Mouse (Mus musculus): ENCODE measurements around the gene Calm5. TPM values are rescaled to one million over a fixed set of nuclear protein-coding genes. Genes with fewer than 3 reads are reported as not detected.

The Calm5 gene
- not detected for polyA plus RNA-seq (2014; fragmentation: Illumina TruSeq; extraction: RNeasy Lipid Tissue Mini Kit (QIAGEN cat#74804))

GRCm38 (mm10) chr13:3853648-3854333 lies at the start of gene Calm5:
Gene Calm5, plus strand, starts transcription at chr13:3854173.

GRCm38 (mm10) chr13:3804186-3804585 lies 49.8 kb upstream of the Calm5 start, which contains the start of gene Calml3:
Gene Calml3, minus strand, starts transcription at chr13:3804316.

GRCm38 (mm10) chr13:3837312-3837807 lies 16.6 kb upstream of the Calm5 start, which contains the start of gene Calm4:
Gene Calm4, plus strand, starts transcription at chr13:3837757.

Other genes with a start within 250 kb of the Calm5 start
- gene Fam208b, start 243.1 kb upstream of the Calm5 start, polyA plus RNA-seq (2014; fragmentation: Illumina TruSeq; extraction: RNeasy Lipid Tissue Mini Kit (QIAGEN cat#74804)) = 73.4 TPM
- gene Asb13, start 220.1 kb upstream of the Calm5 start, polyA plus RNA-seq (2014; fragmentation: Illumina TruSeq; extraction: RNeasy Lipid Tissue Mini Kit (QIAGEN cat#74804)) = 15.7 TPM
- gene Calml3, start 49.9 kb upstream of the Calm5 start, polyA plus RNA-seq (2014; fragmentation: Illumina TruSeq; extraction: RNeasy Lipid Tissue Mini Kit (QIAGEN cat#74804)) = 0.88 TPM
- not detected for gene Calm4, start 16.4 kb upstream of the Calm5 start, polyA plus RNA-seq (2014; fragmentation: Illumina TruSeq; extraction: RNeasy Lipid Tissue Mini Kit (QIAGEN cat#74804))
- gene Net1, start 64.0 kb downstream of the Calm5 start, polyA plus RNA-seq (2014; fragmentation: Illumina TruSeq; extraction: RNeasy Lipid Tissue Mini Kit (QIAGEN cat#74804)) = 288 TPM
- gene Tubal3, start 64.1 kb downstream of the Calm5 start, polyA plus RNA-seq (2014; fragmentation: Illumina TruSeq; extraction: RNeasy Lipid Tissue Mini Kit (QIAGEN cat#74804)) = 1.1 TPM
- not detected for gene Ucn3, start 91.2 kb downstream of the Calm5 start, polyA plus RNA-seq (2014; fragmentation: Illumina TruSeq; extraction: RNeasy Lipid Tissue Mini Kit (QIAGEN cat#74804))
- gene Akr1c14, start 194.8 kb downstream of the Calm5 start, polyA plus RNA-seq (2014; fragmentation: Illumina TruSeq; extraction: RNeasy Lipid Tissue Mini Kit (QIAGEN cat#74804)) = 1,395 TPM